Mouse (Mus musculus): ENCODE measurements around the gene Tmem30c. TPM values are rescaled to one million over a fixed set of nuclear protein-coding genes. Genes with fewer than 3 reads are reported as not detected.

The Tmem30c gene
- polyA plus RNA-seq, 1 experiment from 2014 or later: 0.06 TPM

DNA sequence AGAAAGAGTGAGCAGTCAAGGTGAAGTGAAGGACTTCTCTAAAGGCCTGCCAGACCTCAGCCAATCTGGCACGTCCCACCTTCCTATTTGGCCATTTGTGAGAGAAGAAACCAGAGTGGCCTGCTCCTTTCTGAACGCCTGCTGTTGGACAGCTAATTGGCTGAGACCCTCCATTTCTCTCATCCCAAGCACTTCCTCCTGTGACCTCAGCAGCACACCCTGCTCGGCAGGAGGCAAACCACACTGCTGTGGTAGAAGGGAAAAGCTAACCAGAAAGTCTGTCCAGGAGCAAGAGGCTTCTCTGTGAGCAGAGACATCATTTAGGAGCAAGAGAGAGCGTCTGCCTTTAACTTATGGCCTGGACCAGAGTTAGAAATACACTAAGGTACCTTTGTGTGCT, 24.5 kb upstream of the Tmem30c start:
- Histone ChIP-seq H3K9me3 (no peaks in the 10 kb centered on the region), H3K4me2 (no peak overlapping the region), H3K9ac (no peak overlapping the region), H3K27me3 (replicated peaks) (no peaks in the 10 kb centered on the region), H3K4me1 (0 out of 2 replicates have a peak, but pooled peaks cover 8% of the 10 kb centered on the region), H3K36me3 (no peaks in the 10 kb centered on the region), H3K4me3 (replicated peaks) (no peak overlapping the region), H3K27ac (no peak overlapping the region)
- WGBS: 64% methylated on average over 4 of the region's 4 CpGs
- ATAC-seq (ENCODE audit: insufficient read depth, low FRiP score, low read depth): no peak

DNA sequence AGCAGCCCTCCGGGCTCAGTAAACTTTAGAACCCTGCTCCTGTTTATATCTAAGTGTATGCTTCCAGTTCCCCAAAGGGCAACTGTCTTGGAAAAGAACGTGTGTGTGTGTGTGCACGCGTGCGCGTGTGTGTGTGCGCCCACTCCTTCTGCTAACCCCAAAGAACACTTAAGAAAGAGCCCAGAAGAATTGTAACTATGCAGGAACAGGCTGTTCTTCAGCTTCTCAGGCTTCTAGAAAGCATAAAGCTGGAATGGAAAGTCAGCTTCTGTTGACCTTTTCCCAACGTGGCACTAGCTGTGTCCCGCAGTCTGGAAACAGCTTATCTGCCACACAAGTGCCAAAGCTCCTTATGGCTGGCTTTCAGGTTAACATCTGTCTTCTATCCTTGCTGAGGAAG, 22.4 kb upstream of the Tmem30c start:
- H3K27ac ChIP-seq: peak overlapping the region; percentile 26; the same call in 1 of the 2 replicates

DNA sequence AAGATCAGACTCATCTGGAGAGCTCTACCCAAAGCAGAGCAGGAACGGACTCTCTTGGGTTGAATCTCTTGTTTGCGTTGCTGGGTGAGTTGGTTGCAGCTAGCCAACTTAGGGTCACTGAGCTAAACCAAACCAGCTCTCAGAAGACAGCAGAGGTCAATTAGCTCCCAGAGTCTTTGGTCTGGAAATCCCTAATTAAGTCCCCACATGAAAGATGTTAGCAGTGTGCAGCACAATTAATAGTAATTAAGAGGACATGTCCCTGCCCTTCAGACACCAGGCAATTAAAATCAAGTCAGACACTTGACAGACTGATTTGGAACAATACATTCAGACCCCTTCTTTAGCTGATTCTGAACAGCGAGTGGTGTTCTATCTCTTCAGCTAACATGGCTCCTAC, 21.6 kb upstream of the Tmem30c start:
- H3K9ac ChIP-seq: no peak overlapping the region
- H3K27me3 ChIP-seq (replicated peaks): no peaks in the 10 kb centered on the region
- no peak for ATAC-seq (ENCODE audit: insufficient read depth, low FRiP score, low read depth)
- no peaks in the 10 kb centered on the region for H3K9me3 ChIP-seq
- H3K4me3 ChIP-seq (replicated peaks): no peak overlapping the region
- no peak overlapping the region for H3K4me2 ChIP-seq
- no peaks in the 10 kb centered on the region for H3K36me3 ChIP-seq
- WGBS: 92% methylated on average over 3 of the region's 3 CpGs
- no peak overlapping the region for H3K27ac ChIP-seq
- 0 out of 2 replicates have a peak, but pooled peaks cover 8% of the 10 kb centered on the region for H3K4me1 ChIP-seq

More for the DNA sequence above, 22.4 kb upstream of the Tmem30c start:
- Histone ChIP-seq H3K9me3 (no peaks in the 10 kb centered on the region), H3K4me3 (replicated peaks) (no peak overlapping the region), H3K4me1 (0 out of 2 replicates have a peak, but pooled peaks cover 8% of the 10 kb centered on the region), H3K9ac (no peak overlapping the region), H3K36me3 (no peaks in the 10 kb centered on the region), H3K4me2 (no peak overlapping the region), H3K27me3 (replicated peaks) (no peaks in the 10 kb centered on the region)
- 73% methylated on average over 9 of the region's 9 CpGs for WGBS
- ATAC-seq (ENCODE audit: insufficient read depth, low FRiP score, low read depth): no peak

DNA sequence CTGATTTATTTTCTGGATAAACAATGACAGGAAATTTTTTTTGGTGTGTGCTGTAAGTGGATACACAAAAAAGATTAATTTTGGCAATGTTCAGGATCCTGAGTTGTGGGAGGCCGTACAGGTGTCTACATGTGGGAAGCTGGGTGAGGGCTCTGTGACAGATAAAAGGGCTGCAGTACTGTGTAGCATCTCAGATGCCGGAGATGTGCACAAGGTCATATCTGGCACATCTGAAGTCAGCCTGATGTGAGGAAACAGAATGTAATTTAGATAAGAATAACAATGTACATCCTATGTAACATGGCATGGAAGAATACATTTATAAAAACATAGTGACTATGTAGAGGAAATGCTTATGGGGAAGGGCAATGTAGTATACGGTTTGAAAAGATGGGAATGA, 20.8 kb upstream of the Tmem30c start:
- no peaks in the 10 kb centered on the region for H3K9me3 ChIP-seq
- no peak overlapping the region for H3K27ac ChIP-seq
- H3K9ac ChIP-seq: no peak overlapping the region
- 0 out of 2 replicates have a peak, but pooled peaks cover 7% of the 10 kb centered on the region for H3K4me1 ChIP-seq
- no peak for ATAC-seq (ENCODE audit: insufficient read depth, low FRiP score, low read depth)
- no peaks in the 10 kb centered on the region for H3K36me3 ChIP-seq
- WGBS: 75% methylated on average over 3 of the region's 3 CpGs
- H3K4me3 ChIP-seq (replicated peaks): no peak overlapping the region
- no peaks in the 10 kb centered on the region for H3K27me3 ChIP-seq (replicated peaks)
- H3K4me2 ChIP-seq: no peak overlapping the region

DNA sequence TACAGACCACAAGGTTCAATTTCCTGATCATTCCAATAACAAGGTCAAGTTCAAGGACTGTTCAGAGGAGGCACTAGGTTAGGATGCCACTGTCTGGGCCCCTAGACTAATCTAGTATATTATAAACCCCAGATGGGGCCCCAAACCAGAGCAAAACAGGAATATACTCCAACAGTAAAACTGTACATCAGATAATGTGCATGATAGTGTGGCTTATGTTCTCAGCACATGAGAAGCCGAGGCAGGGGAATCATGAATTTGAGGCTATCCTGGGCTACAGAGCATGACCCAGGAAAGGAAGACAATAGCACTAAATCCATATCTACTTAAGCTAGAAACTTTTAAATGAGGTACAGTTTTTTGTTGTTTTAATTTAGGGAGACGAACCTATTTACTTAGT, 19.5 kb upstream of the Tmem30c start:
- Histone ChIP-seq H3K9me3 (no peaks in the 10 kb centered on the region), H3K36me3 (no peaks in the 10 kb centered on the region), H3K9ac (no peak overlapping the region), H3K4me3 (replicated peaks) (no peak overlapping the region), H3K4me2 (no peak overlapping the region), H3K4me1 (no peaks in the 10 kb centered on the region), H3K27ac (no peak overlapping the region), H3K27me3 (replicated peaks) (no peaks in the 10 kb centered on the region)
- ATAC-seq (ENCODE audit: insufficient read depth, low FRiP score, low read depth): no peak
- WGBS: 89% methylated on average over 2 of the region's 2 CpGs

DNA sequence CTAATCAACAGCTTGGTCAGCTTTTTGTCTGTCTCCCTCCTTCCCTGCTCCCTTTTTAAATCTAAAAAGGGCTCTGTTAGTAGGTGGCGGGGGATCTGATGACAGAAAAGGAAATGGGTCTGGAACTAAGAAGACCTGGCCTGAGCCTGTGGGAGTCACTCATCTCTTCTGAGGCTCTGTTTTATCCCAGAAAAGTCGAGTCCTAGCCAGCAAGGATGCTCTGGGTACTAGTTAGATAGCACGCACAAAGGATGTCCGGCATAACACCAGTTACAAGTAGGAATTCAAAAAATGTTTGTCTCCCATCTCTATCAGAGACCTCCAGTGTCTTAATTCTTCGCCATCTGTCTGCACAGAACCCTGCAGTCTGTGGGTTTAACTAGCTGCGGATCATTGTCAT, 12.8 kb upstream of the Tmem30c start:
- Histone ChIP-seq H3K9me3 (no peaks in the 10 kb centered on the region), H3K27me3 (replicated peaks) (no peaks in the 10 kb centered on the region), H3K4me1 (no peaks in the 10 kb centered on the region), H3K27ac (no peak overlapping the region), H3K4me3 (replicated peaks) (no peak overlapping the region), H3K36me3 (no peaks in the 10 kb centered on the region), H3K9ac (no peak overlapping the region), H3K4me2 (no peak overlapping the region)
- WGBS: 73% methylated on average over 6 of the region's 6 CpGs
- ATAC-seq (ENCODE audit: insufficient read depth, low FRiP score, low read depth): no peak

DNA sequence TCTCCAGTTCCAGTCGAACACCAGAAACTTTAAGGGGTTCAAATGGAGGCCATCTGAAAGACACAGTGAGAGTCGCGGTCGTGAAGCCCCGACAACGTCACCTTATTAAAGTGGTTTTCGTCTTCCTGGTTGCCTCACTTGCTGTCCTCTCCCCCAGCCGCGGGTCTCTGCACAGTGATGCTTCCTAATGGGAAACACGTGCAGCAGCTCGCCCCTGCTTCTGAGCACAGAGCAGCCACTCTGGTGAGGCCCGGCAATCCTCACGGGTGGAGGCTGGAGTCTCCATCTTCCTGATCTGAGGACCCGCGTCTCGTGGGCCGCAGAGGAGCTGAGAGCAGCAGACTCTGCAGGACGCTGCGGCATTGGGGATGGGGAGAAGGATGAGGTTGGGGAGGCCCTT, 11.1 kb upstream of the Tmem30c start:
- Histone ChIP-seq H3K9me3 (no peaks in the 10 kb centered on the region), H3K4me2 (no peak overlapping the region), H3K27ac (no peak overlapping the region), H3K36me3 (no peaks in the 10 kb centered on the region), H3K4me1 (no peaks in the 10 kb centered on the region), H3K4me3 (replicated peaks) (no peak overlapping the region), H3K27me3 (replicated peaks) (no peaks in the 10 kb centered on the region), H3K9ac (no peak overlapping the region)
- 71% methylated on average over 19 of the region's 19 CpGs for WGBS
- no peak for ATAC-seq (ENCODE audit: insufficient read depth, low FRiP score, low read depth)

DNA sequence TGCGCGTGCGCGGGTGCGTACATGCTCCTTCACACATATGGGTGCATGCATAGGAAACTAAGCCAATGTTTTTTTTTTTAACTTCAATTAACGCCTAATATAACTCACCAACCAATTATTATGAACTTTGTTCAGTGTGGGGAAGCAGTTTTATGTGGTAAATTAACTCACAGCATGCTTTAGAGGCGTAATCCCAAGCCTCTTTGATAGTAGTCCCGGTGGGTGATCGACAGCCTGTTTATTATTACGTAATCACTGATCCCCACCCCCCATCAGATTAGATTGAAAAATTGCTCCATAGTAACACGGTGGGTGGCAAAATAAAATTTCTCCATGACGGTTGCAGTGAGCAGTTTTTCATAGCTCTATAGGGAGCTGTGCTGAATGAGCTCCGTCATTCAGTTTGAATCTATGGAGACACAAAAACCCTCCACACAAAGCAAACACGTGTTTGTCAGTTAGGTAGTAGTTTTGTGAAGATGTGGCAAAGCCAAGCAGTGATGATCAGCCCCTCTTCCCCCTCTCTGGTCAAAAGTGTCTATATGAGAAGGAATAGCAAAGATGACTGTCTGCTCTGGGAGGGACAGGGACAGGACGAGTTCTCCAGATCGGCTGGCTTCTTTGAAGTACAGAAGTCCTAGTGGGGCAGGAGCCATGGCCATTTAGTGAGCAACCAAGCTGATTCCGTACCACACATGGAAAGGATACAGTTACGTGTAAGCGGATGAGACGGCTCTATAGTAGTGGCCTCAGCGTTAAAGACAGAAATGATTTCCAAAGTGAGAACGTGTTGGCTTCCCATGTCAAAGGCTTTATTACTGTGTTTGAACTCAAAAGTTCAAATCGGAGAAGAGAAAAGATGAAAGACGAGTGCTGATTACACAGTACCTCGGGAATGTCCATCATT, 10.4 kb upstream of the Tmem30c start:
- H3K4me3 ChIP-seq (replicated peaks): no peak overlapping the region
- H3K4me1 ChIP-seq: no peaks in the 10 kb centered on the region
- no peaks in the 10 kb centered on the region for H3K36me3 ChIP-seq
- H3K4me2 ChIP-seq: no peak overlapping the region
- ATAC-seq (ENCODE audit: insufficient read depth, low FRiP score, low read depth): no peak
- H3K9me3 ChIP-seq: no peaks in the 10 kb centered on the region
- WGBS: 82% methylated on average over 25 of the region's 25 CpGs
- H3K27ac ChIP-seq: no peak overlapping the region
- H3K9ac ChIP-seq: no peak overlapping the region
- H3K27me3 ChIP-seq (replicated peaks): no peaks in the 10 kb centered on the region

DNA sequence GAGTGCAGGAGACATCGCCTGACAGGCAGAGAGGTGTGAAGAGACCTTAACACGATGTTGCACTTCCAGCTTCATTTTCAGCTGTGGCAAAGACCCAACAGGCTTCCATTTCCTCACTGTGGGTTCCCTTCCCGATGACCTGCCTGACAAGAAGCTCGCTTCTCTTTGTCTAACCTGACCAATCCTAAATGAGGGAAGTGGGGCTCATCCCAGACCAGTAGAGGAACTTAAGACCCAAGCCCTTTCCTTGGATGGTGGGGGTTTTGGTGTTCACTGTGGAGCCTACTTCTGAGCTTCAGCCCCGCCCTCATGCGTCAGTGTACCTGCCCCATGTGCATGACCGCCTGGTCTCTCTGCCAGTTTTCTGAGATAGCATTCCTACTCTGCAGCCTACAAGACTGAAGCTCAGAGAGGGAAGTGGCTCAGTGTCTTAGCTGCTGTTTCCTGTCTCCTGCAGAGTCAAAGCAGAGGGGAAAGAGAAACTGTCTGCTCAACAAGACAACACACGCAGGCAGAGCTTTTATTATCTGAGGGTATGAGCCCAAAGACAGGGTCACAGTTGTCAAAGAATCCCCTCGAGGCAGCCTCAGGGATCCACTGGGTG, 8.9 kb upstream of the Tmem30c start:
- Histone ChIP-seq H3K27me3 (replicated peaks) (no peaks in the 10 kb centered on the region), H3K4me3 (replicated peaks) (no peak overlapping the region), H3K9ac (no peak overlapping the region), H3K27ac (no peak overlapping the region), H3K4me1 (no peaks in the 10 kb centered on the region), H3K9me3 (no peaks in the 10 kb centered on the region), H3K36me3 (no peaks in the 10 kb centered on the region), H3K4me2 (no peak overlapping the region)
- 76% methylated on average over 9 of the region's 9 CpGs for WGBS
- ATAC-seq (ENCODE audit: insufficient read depth, low FRiP score, low read depth): no peak

DNA sequence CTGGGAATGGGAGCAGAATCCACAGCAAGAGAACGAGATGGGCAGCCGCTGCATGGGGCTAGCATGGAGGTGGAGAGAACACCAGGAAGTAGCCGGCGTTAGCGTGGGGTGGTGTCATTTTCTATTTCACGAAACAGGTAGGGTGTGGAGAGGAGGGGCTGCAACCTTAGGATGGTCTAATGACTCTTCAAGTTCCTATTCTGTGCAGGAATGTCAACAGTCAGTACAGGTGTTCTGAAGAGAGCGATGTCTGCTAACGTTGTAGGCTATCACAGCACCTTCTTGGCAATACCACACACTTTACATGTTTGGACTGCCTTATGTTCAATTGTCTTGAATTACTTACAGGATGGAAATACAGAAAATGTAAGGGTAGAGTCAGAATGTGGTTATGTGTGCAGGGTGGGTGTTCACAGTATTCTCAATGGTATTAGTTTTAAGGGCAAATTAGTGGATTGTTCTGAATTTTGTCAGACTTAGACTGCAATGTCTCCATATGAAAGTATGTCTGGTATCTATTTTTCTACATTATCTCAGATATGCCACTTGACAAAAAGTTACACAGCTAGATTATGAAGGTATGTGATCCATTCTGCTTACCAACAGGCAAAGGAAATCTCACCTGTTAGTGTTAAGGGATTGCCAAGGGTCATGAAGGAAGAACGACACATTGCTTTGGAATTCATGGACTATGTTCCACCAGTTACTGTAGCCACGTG, 2.7 kb upstream of the Tmem30c start:
- H3K27ac ChIP-seq: no peak overlapping the region
- no peaks in the 10 kb centered on the region for H3K4me1 ChIP-seq
- no peak overlapping the region for H3K4me2 ChIP-seq
- no peaks in the 10 kb centered on the region for H3K9me3 ChIP-seq
- no peak overlapping the region for H3K9ac ChIP-seq
- H3K36me3 ChIP-seq: no peaks in the 10 kb centered on the region
- ATAC-seq (ENCODE audit: insufficient read depth, low FRiP score, low read depth): no peak
- WGBS: 78% methylated on average over 10 of the region's 10 CpGs
- no peaks in the 10 kb centered on the region for H3K27me3 ChIP-seq (replicated peaks)
- H3K4me3 ChIP-seq (replicated peaks): no peak overlapping the region

DNA sequence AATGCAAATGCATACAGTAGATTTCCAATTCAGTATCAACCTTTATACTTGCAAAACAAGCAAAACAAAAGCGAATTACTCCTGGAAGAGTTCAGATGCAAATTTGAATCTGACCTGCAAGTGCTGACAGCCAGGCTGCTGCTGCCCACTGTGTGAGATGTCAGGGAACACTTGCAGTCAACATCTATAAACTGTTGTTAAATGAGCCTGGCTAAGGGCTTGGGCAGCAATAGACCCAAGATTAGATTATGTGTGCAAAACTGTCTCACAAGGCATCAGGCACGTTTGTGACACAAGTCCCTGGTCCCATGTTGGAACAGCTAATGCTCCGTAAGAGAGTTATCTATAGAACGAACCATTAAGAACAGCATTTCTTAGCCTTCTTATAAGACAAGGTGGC, 369 bp downstream of the Tmem30c start:
- WGBS: 64% methylated on average over 4 of the region's 4 CpGs
- Histone ChIP-seq H3K9me3 (no peaks in the 10 kb centered on the region), H3K27me3 (replicated peaks) (no peaks in the 10 kb centered on the region), H3K27ac (no peak overlapping the region), H3K9ac (no peak overlapping the region), H3K4me2 (no peak overlapping the region), H3K36me3 (no peaks in the 10 kb centered on the region), H3K4me3 (replicated peaks) (no peak overlapping the region), H3K4me1 (no peaks in the 10 kb centered on the region)
- no peak for ATAC-seq (ENCODE audit: insufficient read depth, low FRiP score, low read depth)

DNA sequence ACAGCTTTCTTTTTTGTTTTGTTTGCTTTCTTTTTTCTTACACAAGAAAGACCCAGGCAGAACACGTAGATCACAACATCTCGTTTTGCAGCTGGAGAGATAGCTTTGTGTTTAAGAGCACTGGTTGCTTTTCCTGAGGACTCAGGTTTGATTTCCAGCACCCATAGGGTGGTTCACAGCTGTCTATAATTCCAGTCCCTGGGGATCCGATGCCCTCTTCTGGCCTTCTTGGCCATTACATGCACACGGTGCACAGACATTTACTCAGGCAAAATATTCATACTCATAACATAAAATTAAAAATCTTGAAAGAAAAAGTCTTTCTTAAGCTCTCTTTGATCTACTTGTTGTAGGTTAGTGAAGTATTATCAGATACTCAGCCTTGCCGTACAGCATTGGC, 969 bp downstream of the Tmem30c start:
- Histone ChIP-seq H3K4me2 (no peak overlapping the region), H3K36me3 (no peaks in the 10 kb centered on the region), H3K4me1 (no peaks in the 10 kb centered on the region), H3K27me3 (replicated peaks) (no peaks in the 10 kb centered on the region), H3K9ac (no peak overlapping the region), H3K27ac (no peak overlapping the region), H3K9me3 (no peaks in the 10 kb centered on the region), H3K4me3 (replicated peaks) (no peak overlapping the region)
- no peak for ATAC-seq (ENCODE audit: insufficient read depth, low FRiP score, low read depth)
- 88% methylated on average over 5 of the region's 5 CpGs for WGBS

All from stomach, embryonic 15.5 days (tissue).